Mouse (Mus musculus) midbrain, postnatal 0 days (tissue): Measurements from ENCODE around the gene Fth1. TPM values are rescaled to one million over a fixed set of nuclear protein-coding genes. Genes with fewer than 3 reads are reported as not detected.

Experiments used
- ATAC-seq: fragments of 200-750 bp; cut with Nextera tagmentation; 2 replicates; pipeline ENCODE4 v1.8.0; 2017; ENCODE audit warnings: moderate number of reproducible peaks, mild to moderate bottlenecking, moderate TSS enrichment, moderate library complexity; ENCODE audit not compliant: low FRiP score
- DNase-seq: peaks from one replicate; pipeline ENCODE4 v3.0.0-alpha.2; 2015; ENCODE audit warnings: low spot score
- H3K27ac ChIP-seq: fragments of 300-500 bp; sonication (generic); 2 replicates; pipeline ENCODE4 v1.5.1; 2014; ENCODE audit warnings: low read depth, mild to moderate bottlenecking, low read length, mixed read lengths
- H3K27me3 ChIP-seq: fragments of 300-500 bp; sonication (generic); 2 replicates; pipeline ENCODE4 v1.6.1; 2014; ENCODE audit warnings: low read length, control low read depth, mixed read lengths; ENCODE audit not compliant: insufficient read depth
- H3K36me3 ChIP-seq: fragments of 300-500 bp; sonication (generic); 2 replicates; pipeline ENCODE4 v1.6.1; 2014; ENCODE audit warnings: low read length, control low read depth, mixed read lengths; ENCODE audit not compliant: insufficient read depth
- H3K4me1 ChIP-seq: fragments of 300-500 bp; sonication (generic); 2 replicates; pipeline ENCODE4 v1.6.1; 2014; ENCODE audit warnings: mild to moderate bottlenecking, control low read depth, antibody characterized with exemption, low read length, mixed read lengths; ENCODE audit not compliant: insufficient read depth
- H3K4me2 ChIP-seq: fragments of 300-500 bp; sonication (generic); 2 replicates; pipeline ENCODE4 v1.6.1; 2014; ENCODE audit warnings: low read depth, mild to moderate bottlenecking, low read length, mixed read lengths; ENCODE audit not compliant: poor library complexity, severe bottlenecking
- H3K4me3 ChIP-seq: fragments of 300-500 bp; sonication (generic); 2 replicates; pipeline ENCODE4 v1.5.1; 2014; ENCODE audit warnings: low read depth, mild to moderate bottlenecking, low read length, moderate library complexity
- H3K9ac ChIP-seq: fragments of 300-500 bp; sonication (generic); replicated peaks from 2 replicates; pipeline ENCODE4 v1.6.1; 2014; ENCODE audit warnings: mild to moderate bottlenecking, low read length, moderate library complexity, mixed read lengths; ENCODE audit not compliant: poor library complexity, severe bottlenecking
- H3K9me3 ChIP-seq: fragments of 300-500 bp; sonication (generic); 2 replicates; pipeline ENCODE4 v1.6.1; 2016; ENCODE audit warnings: low read length, control low read depth
- CTCF ChIP-seq: IDR thresholded peaks from 2 replicates; pipeline ENCODE4 v1.5.1; 2016; ENCODE audit warnings: antibody characterized with exemption, mild to moderate bottlenecking
- whole genome bisulfite sequencing: fragments of 180-500 bp; shearing (Covaris S2); extraction: QIAGEN DNeasy Blood & Tissue Kit; methylation state at CpG from one replicate; pipeline ENCODE4 v1.1.7; 2014; 5-methylcytosine and 5-hydroxymethylcytosine counted together
- polyA plus RNA-seq: library from polyadenylated mRNA; unstranded; fragments of >200 nt; fragmentation: Nextera tagmentation; extraction: Ambion mirVana; gene quantifications from 2 replicates; pipeline ENCODE4 v1.2.1, GENCODE M21; 2015
- total RNA-seq: library from RNA; depleted of rRNA; stranded (reverse); fragments of >200 nt; gene quantifications from 2 replicates; pipeline ENCODE4 v1.2.3, GENCODE M21; 2014; rRNA removed

The Fth1 gene
- total and polyA plus RNA-seq, 2 experiments from 2014 or later: 436 to 2,585 TPM

DNA sequence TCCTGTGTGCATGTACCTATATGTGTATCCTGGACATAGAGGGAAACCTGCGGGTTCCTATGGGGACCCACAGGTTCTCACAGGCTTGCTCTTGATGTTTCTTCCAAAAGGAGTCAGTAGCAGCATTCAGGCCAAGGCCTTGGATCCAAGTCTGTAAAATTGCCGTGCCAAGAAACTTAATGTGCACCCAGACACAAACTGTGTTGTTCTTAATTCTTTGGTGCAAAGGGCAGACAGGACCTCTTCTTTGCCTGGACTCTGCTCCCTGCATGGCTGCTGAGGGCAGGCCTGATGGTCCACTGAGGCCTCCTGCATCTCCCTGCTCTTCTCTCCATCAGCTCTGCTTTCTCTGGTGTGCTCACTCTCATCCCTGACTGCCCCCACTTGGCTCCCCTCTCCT, 49.3 kb downstream of the Fth1 start:
- no peak for TF ChIP-seq CTCF
- WGBS: 86% methylated on average over 2 of the region's 2 CpGs
- H3K36me3 ChIP-seq: peaks cover 17% of the 10 kb centered on the region
- no peaks in the 10 kb centered on the region for H3K27me3 ChIP-seq
- H3K27ac ChIP-seq: no peak overlapping the region
- DNase-seq (no peak), ATAC-seq (no peak)
- H3K4me1 ChIP-seq: 0 out of 2 replicates have a peak, but pooled peaks cover 5% of the 10 kb centered on the region
- no peak overlapping the region for H3K4me2 ChIP-seq
- no peaks in the 10 kb centered on the region for H3K9me3 ChIP-seq
- no peak overlapping the region for H3K9ac ChIP-seq
- H3K4me3 ChIP-seq: no peak overlapping the region

DNA sequence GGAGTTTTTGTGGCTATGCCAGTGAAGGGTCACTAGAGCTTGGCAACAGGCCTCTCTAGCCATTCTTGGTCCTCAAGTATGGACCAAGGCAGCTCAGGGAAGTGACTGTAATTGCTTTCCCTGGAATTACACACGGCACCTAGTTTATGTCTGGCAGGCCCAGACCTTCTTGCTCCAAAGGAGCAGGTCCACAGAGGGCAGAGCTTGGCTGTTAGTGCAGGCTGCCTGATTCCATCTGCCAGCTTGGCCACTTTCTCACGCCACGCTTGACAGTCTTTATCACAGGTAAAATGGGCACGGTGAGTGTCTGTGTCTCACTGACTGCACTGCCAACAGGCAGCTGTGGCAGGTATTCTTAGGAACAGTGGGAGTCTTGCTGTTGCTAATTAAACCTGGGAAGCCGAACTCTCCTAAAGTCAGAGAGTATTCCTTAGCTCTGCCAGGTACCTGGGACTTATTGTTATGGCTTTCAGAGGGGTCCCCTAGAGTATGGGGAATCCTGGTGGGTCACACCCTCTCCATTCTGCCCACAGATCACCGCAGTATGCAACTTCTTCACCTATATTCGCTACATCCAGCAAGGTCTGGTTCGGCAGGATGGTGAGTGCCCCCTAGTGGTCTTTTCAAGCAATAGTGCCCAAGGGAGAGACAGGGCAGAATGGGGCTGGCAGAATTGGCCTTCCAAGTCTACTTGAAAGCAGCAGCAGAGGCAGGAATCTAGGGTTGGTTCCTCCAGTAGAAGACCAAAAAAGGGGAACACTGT, 53.0 kb downstream of the Fth1 start:
- peak; percentile 77 for DNase-seq
- 39% methylated on average over 8 of the region's 8 CpGs for WGBS
- peak; percentile 52 for ATAC-seq

DNA sequence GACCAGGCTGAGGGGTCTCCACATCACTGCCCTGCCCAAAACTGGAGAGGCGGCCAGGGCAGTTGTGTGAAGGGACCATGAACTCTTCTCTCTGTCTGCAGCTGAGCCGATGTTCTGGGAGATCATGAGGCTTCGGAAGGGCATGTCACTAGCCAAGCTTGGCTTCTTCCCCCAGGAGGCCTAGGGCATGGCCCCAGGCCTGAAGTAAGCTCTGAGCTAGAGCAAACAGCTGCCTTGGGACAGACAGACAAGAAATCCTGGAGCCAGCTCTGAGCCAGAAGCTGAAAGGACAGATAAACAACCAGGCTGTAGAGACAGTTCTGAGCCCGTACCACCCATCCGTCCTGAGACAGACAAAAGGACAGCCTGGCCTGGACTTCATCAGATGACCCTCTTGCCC, 54.0 kb downstream of the Fth1 start:
- Histone ChIP-seq H3K27ac (no peak overlapping the region), H3K27me3 (no peaks in the 10 kb centered on the region), H3K4me3 (no peak overlapping the region), H3K4me1 (no peaks in the 10 kb centered on the region), H3K36me3 (peaks cover 14% of the 10 kb centered on the region; the same call in 1 of the 2 replicates), H3K9me3 (no peaks in the 10 kb centered on the region), H3K4me2 (no peak overlapping the region), H3K9ac (no peak overlapping the region)
- ATAC-seq (no peak), DNase-seq (no peak)
- no peak for TF ChIP-seq CTCF
- 68% methylated on average over 5 of the region's 5 CpGs for WGBS

More for the DNA sequence above, 53.0 kb downstream of the Fth1 start:
- Histone ChIP-seq H3K27ac (no peak overlapping the region), H3K9ac (no peak overlapping the region; the same call in 1 of the 2 replicates), H3K27me3 (no peaks in the 10 kb centered on the region), H3K4me2 (no peak overlapping the region), H3K9me3 (no peaks in the 10 kb centered on the region), H3K4me1 (no peaks in the 10 kb centered on the region), H3K4me3 (no peak overlapping the region), H3K36me3 (peaks cover 14% of the 10 kb centered on the region; the same call in 1 of the 2 replicates)
- TF ChIP-seq CTCF: peak; percentile 91

Other genes with a start within 250 kb of the Fth1 start
- not detected in 2 replicates for gene Scgb2a2, start 133.0 kb upstream of the Fth1 start, total RNA-seq
- not detected in 2 replicates for gene Scgb2a2, start 133.0 kb upstream of the Fth1 start, polyA plus RNA-seq
- gene Incenp, start 81.0 kb upstream of the Fth1 start, total RNA-seq: 11.0 and 20.0 TPM in 2 replicates
- 13.3 and 13.8 TPM in 2 replicates for gene Incenp, start 81.0 kb upstream of the Fth1 start, polyA plus RNA-seq
- 2.5 and 4.1 TPM in 2 replicates for gene Best1, start 21.0 kb downstream of the Fth1 start, total RNA-seq
- gene Best1, start 21.0 kb downstream of the Fth1 start, polyA plus RNA-seq: 2.9 and 3.5 TPM in 2 replicates
- 20.6 and 23.3 TPM in 2 replicates for gene Rab3il1, start 21.1 kb downstream of the Fth1 start, total RNA-seq
- gene Rab3il1, start 21.1 kb downstream of the Fth1 start, polyA plus RNA-seq: 21.7 and 23.5 TPM in 2 replicates
- gene Fads3, start 61.0 kb downstream of the Fth1 start, total RNA-seq: 74.6 and 92.8 TPM in 2 replicates
- gene Fads3, start 61.0 kb downstream of the Fth1 start, polyA plus RNA-seq: 38.8 and 39.2 TPM in 2 replicates
- gene Fads2, start 121.1 kb downstream of the Fth1 start, total RNA-seq: 278 and 306 TPM in 2 replicates
- gene Fads2, start 121.1 kb downstream of the Fth1 start, polyA plus RNA-seq: 260 and 275 TPM in 2 replicates
- gene Fads1, start 202.3 kb downstream of the Fth1 start, total RNA-seq: 180 and 184 TPM in 2 replicates
- gene Fads1, start 202.3 kb downstream of the Fth1 start, polyA plus RNA-seq: 150 and 153 TPM in 2 replicates
- 61.4 and 84.7 TPM in 2 replicates for gene Tmem258, start 223.4 kb downstream of the Fth1 start, total RNA-seq
- gene Tmem258, start 223.4 kb downstream of the Fth1 start, polyA plus RNA-seq: 279 and 299 TPM in 2 replicates
- 19.8 and 20.9 TPM in 2 replicates for gene Fen1, start 223.6 kb downstream of the Fth1 start, total RNA-seq
- gene Fen1, start 223.6 kb downstream of the Fth1 start, polyA plus RNA-seq: 20.5 and 21.8 TPM in 2 replicates